ENCODE assay signal across 10 mouse cellular contexts in genomic region chr1:38601802-38602508, GRCm38 (mm10).
DNase-seq lines count a peak whose midpoint lies in the region; ATAC-seq and TF ChIP-seq lines count a peak whose summit lies in the region.
"Had no signal": no experiment of that assay in that cellular context is flagged by ENCODE, and none has a peak within 500 bp of the region (broad histone marks: within the 10 kb centered on the region; RNA-seq: fewer than 3 reads in every experiment).

No protein-coding gene starts in this region.

- no peaks in the 10 kb centered on the region for H3K9me3 ChIP-seq in heart, embryonic 16.5 days (replicated peaks; ENCODE audit: control insufficient read depth, low read length)
- H3K9me3 ChIP-seq: hindbrain, embryonic 15.5 days; midbrain, embryonic 12.5 days had no signal

- H3K27me3 ChIP-seq in heart, embryonic 16.5 days (ENCODE audit: control insufficient read depth, insufficient read depth, low read length), result no peaks in the 10 kb centered on the region
- H3K27me3 ChIP-seq in splenic B cell, adult 2 months (ENCODE audit: control insufficient read depth, insufficient read depth, low read length, poor library complexity, severe bottlenecking), result no peaks in the 10 kb centered on the region
- H3K27me3 ChIP-seq: hindbrain, embryonic 15.5 days; midbrain, embryonic 12.5 days had no signal

- WGBS in heart, embryonic 16.5 days, result 61% methylated on average over 11 of the region's 11 CpGs

- no peak overlapping the region for H3K4me3 ChIP-seq in layer of hippocampus, adult 2 months
- no peak overlapping the region for H3K4me3 ChIP-seq in heart, embryonic 16.5 days (ENCODE audit: low read length)
- H3K4me3 ChIP-seq: hindbrain, embryonic 15.5 days; midbrain, embryonic 12.5 days had no signal

- H3K36me3 ChIP-seq in heart, embryonic 16.5 days (ENCODE audit: control insufficient read depth, insufficient read depth), result no peaks in the 10 kb centered on the region
- peaks cover 10% of the 10 kb centered on the region; the same call in 1 of the 2 replicates for H3K36me3 ChIP-seq in splenic B cell, adult 2 months (ENCODE audit: control insufficient read depth, insufficient read depth, low read length, poor library complexity, severe bottlenecking)
- H3K36me3 ChIP-seq: hindbrain, embryonic 15.5 days; midbrain, embryonic 12.5 days had no signal

- TF ChIP-seq CTCF in layer of hippocampus, adult 2 months (conservative IDR thresholded peaks at IDR 0.05), result no peak

- no peak overlapping the region for H3K9ac ChIP-seq in heart, embryonic 16.5 days (ENCODE audit: low read length)
- H3K9ac ChIP-seq: hindbrain, embryonic 15.5 days; midbrain, embryonic 12.5 days had no signal

- H3K27ac ChIP-seq in layer of hippocampus, adult 2 months, result peak overlapping the region; percentile 7; the same call in 1 of the 2 replicates
- no peak overlapping the region; the same call in 1 of the 2 replicates for H3K27ac ChIP-seq in heart, embryonic 16.5 days (ENCODE audit: low read length)
- H3K27ac ChIP-seq: hindbrain, embryonic 15.5 days; midbrain, embryonic 12.5 days had no signal

- ATAC-seq in heart, embryonic 16.5 days (replicated peaks; ENCODE audit: extremely low read depth, insufficient read depth, low FRiP score), result peak; percentile 50

- peaks cover 5% of the 10 kb centered on the region; the same call in 1 of the 2 replicates for H3K4me1 ChIP-seq in heart, embryonic 16.5 days (ENCODE audit: control insufficient read depth, insufficient read depth, low read length)

- DNase-seq in layer of hippocampus, adult 2 months (ENCODE audit: low spot score in 2 of 2), result no peak
- no peak for DNase-seq in layer of hippocampus, adult 11-12 months (ENCODE audit: low spot score)
- peak; percentile 26 for DNase-seq in c-Kit-positive CD71-negative TER-119-negative erythroid progenitor cells, embryonic 14.5 days (ENCODE audit: low read depth)
- peak; percentile 40 for DNase-seq in splenic B cell, adult 2 months (ENCODE audit: low read depth, low spot score)
- DNase-seq in testis, postnatal 10 days (ENCODE audit: low spot score), result no peak
- no peak for DNase-seq in cerebellum, postnatal 14 days
- DNase-seq: spleen, adult 18-20 months had no signal

- no peak overlapping the region for H3K4me2 ChIP-seq in heart, embryonic 16.5 days (ENCODE audit: low read depth, low read length)
- H3K4me2 ChIP-seq: hindbrain, embryonic 15.5 days; midbrain, embryonic 12.5 days had no signal

Comparison
In these comparisons a context has a peak if more than half of its experiments do, and no peak if none do; other contexts are left out.
1. DNase-seq: peak in c-Kit-positive CD71-negative TER-119-negative erythroid progenitor cells, embryonic 14.5 days (single experiment) and splenic B cell, adult 2 months (single experiment); none in layer of hippocampus, adult 2 months (0 of 2), layer of hippocampus, adult 11-12 months (single experiment), testis, postnatal 10 days (single experiment) and cerebellum, postnatal 14 days (0 of 2).